Mouse (Mus musculus): Measurements from ENCODE around the gene Dmrtb1. TPM values are rescaled to one million over a fixed set of nuclear protein-coding genes. Genes with fewer than 3 reads are reported as not detected.

Gene Dmrtb1
- total RNA-seq, 2 experiments from 2014 or later = 0.27 to 0.49 TPM

- no peak for TF ChIP-seq CTCF (conservative IDR thresholded peaks at IDR 0.05)
- Histone ChIP-seq H3K27ac (no peak overlapping the region), H3K4me3 (no peak overlapping the region)
- DNase-seq (ENCODE audit: low spot score in 2 of 2) = no peak
Measured at GRCm38 (mm10) chr4:107706884-107707283, 22.9 kb upstream of the Dmrtb1 start.

DNA sequence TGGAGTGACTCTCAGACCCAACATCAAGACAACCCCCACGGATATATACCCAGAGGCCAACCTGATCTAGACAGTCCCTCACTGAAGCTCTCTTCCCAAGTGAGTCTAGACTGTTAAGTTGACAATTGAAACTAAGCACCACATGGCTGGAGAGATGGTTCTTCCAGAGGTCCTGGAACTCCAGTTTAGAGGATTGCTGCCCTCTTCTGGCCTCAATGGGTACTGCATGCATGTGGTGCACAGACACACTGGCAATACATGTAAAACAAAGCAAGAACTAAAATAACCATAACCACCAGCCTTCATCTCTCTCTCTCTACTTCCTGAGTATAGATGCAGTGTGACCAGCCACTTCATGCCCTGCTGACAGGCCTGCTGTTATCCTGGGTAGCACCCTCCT lies 20.2 kb upstream of the Dmrtb1 start:
- no peak for DNase-seq (ENCODE audit: low spot score in 2 of 2)

DNA sequence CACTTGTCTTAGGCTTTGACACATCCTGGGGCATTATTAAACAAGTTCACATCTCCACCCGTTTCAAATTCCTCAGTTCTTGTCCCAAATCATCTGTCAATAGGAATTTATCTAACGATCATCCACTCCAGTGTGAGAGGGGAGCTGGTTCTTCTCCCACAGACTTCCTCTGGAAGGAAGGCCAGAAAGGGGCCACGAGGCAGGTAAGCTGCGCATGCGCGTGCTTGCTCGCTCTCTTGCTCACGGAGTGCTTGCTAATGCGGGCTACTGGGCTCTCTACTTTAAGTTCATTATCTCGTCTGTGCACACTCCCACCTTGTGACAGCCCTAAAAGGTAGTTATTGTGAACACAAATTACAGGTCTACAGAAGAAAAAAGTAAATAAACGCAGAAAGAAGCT lies 17.6 kb upstream of the Dmrtb1 start:
- TF ChIP-seq CTCF (conservative IDR thresholded peaks at IDR 0.05) = no peak
- H3K4me3 ChIP-seq = no peak overlapping the region

More for the DNA sequence above, 20.2 kb upstream of the Dmrtb1 start:
- peak; percentile 65 for TF ChIP-seq CTCF (conservative IDR thresholded peaks at IDR 0.05)
- Histone ChIP-seq H3K4me3 (no peak overlapping the region), H3K27ac (no peak overlapping the region)

GRCm38 (mm10) chr4:107701116-107701515 lies 17.1 kb upstream of the Dmrtb1 start:
- H3K27ac ChIP-seq = no peak overlapping the region
- H3K4me3 ChIP-seq = no peak overlapping the region
- peak; percentile 87 for TF ChIP-seq CTCF (conservative IDR thresholded peaks at IDR 0.05)
- DNase-seq (ENCODE audit: low spot score in 2 of 2) = peak; percentile 44 to 71

More for the DNA sequence above, 17.6 kb upstream of the Dmrtb1 start:
- DNase-seq (ENCODE audit: low spot score in 2 of 2) = no peak
- no peak overlapping the region for H3K27ac ChIP-seq

DNA sequence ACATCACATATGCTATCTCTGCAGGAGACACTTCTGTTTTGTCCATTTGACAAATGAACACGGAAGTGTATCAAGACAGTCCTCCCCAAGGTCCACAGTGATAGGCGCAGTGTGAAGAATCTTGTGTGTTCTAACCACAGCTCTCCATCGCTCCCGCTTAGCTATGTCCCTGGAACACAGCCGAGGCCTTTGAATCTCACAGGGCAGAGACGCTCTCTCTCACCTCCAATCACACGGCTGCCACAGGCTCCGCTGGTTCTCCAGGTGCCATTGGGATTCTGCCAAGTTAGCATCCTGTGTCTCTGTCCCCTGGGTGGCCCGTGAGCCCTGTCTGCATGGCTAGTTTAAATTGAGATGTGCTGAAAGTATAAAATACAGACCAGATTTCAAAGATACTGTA lies 15.2 kb upstream of the Dmrtb1 start:
- Histone ChIP-seq H3K4me3 (no peak overlapping the region), H3K27ac (no peak overlapping the region)
- no peak for DNase-seq (ENCODE audit: low spot score in 2 of 2)
- TF ChIP-seq CTCF (conservative IDR thresholded peaks at IDR 0.05) = no peak

DNA sequence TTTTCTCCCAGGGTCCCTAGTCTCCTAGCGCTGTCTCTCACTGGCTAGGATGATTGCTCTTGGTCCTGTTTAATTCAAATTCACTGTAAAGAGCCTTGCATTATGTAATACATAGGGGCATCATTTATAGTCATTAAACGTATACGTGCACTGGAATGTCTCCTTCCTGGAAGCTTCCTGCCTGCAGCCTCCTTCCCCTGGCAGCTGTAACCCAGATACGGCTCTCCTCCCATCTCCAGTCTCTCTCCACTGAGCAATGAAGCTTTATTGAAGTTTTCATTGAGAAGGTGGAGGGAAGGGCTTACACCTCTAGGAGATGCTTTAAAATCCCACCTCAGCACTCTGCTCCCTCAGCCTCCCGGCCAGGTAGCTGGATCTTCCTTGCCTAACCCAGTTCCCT lies 9.8 kb upstream of the Dmrtb1 start:
- H3K27ac ChIP-seq = no peak overlapping the region
- TF ChIP-seq CTCF (conservative IDR thresholded peaks at IDR 0.05) = no peak
- no peak for DNase-seq (ENCODE audit: low spot score in 2 of 2)
- no peak overlapping the region for H3K4me3 ChIP-seq

- TF ChIP-seq CTCF (conservative IDR thresholded peaks at IDR 0.05) = no peak
- Histone ChIP-seq H3K4me3 (no peak overlapping the region), H3K27ac (no peak overlapping the region)
- no peak for DNase-seq (ENCODE audit: low spot score in 2 of 2)
Measured at GRCm38 (mm10) chr4:107688213-107688612, 4.2 kb upstream of the Dmrtb1 start.

GRCm38 (mm10) chr4:107687127-107687526 lies 3.1 kb upstream of the Dmrtb1 start:
- no peak for TF ChIP-seq CTCF (conservative IDR thresholded peaks at IDR 0.05)
- Histone ChIP-seq H3K4me3 (no peak overlapping the region), H3K27ac (no peak overlapping the region)
- no peak for DNase-seq (ENCODE audit: low spot score in 2 of 2)

DNA sequence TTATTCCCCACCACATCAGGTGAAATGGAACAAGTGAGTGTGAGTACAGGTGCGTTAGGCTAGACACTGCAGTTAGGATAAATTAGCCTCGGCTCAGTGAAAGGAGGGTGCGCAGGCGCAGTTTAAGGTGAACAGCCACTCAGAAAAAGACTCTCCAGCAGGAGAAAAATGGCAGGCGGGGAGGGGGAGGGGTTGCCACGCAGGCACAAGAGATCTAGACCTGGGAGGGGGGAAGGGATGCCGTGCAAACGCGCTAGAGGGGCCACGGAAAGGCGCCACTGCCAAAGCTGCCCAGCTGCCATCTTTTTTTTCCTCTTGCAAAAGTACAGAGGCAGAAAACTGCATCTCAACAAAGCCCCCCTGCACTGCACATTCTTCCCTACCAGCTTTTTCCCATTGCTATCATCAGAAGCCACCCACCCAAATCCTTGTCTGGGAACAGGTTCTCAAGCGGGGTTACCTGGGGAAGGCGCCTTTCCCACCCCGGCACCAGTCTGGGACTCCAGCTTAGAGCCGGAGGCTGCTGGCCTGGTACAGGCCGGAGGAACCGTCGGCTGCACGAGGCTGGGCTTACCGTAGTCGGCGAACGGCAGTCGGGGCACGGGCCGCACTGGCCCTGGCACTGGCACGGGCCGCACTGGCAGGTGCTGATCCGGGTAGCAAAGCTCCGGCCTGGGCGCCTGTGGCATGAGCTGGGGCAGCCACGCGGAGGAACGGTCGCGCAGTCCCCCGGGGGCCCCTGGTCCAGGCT lies 849 bp downstream of the Dmrtb1 start:
- DNase-seq (ENCODE audit: low spot score in 2 of 2) = no peak
- no peak for TF ChIP-seq CTCF (conservative IDR thresholded peaks at IDR 0.05)
- Histone ChIP-seq H3K27ac (no peak overlapping the region), H3K4me3 (no peak overlapping the region)

- no peak for TF ChIP-seq CTCF (conservative IDR thresholded peaks at IDR 0.05)
- no peak for DNase-seq (ENCODE audit: low spot score in 2 of 2)
- no peak overlapping the region for H3K27ac ChIP-seq
- H3K4me3 ChIP-seq = no peak overlapping the region
Measured at GRCm38 (mm10) chr4:107681099-107681849, 2.8 kb downstream of the Dmrtb1 start.

- no peak for TF ChIP-seq CTCF (conservative IDR thresholded peaks at IDR 0.05)
- DNase-seq (ENCODE audit: low spot score in 2 of 2) = no peak
- Histone ChIP-seq H3K27ac (no peak overlapping the region), H3K4me3 (no peak overlapping the region)
Measured at GRCm38 (mm10) chr4:107680311-107681098, 3.5 kb downstream of the Dmrtb1 start.

- H3K4me3 ChIP-seq = no peak overlapping the region
- no peak overlapping the region for H3K27ac ChIP-seq
- no peak for TF ChIP-seq CTCF (conservative IDR thresholded peaks at IDR 0.05)
- no peak for DNase-seq (ENCODE audit: low spot score in 2 of 2)
Measured at GRCm38 (mm10) chr4:107675645-107676044, 8.4 kb downstream of the Dmrtb1 start.

DNA sequence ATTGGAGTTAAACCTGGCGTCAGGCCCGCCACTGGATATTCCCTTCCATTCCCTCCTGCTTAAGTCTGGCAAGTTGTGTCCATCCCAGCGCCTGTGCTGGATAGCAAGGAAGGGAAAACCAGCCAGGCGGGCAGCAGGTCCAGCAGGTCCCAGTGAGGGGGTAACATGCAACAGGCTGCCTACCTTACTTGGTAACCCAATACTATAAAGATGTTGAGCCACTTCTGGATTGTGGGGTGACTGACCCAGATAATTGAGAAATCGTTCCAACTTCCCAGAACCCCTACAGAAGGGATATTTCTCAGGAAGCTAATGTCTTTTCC lies 9.7 kb downstream of the Dmrtb1 start:
- no peak overlapping the region for H3K27ac ChIP-seq

More for the DNA sequence above, 9.7 kb downstream of the Dmrtb1 start:
- no peak overlapping the region; the same call in 1 of the 2 replicates for H3K4me3 ChIP-seq
- TF ChIP-seq CTCF (conservative IDR thresholded peaks at IDR 0.05) = no peak; the same call in 1 of the 2 replicates
- DNase-seq (ENCODE audit: low spot score in 2 of 2) = no peak

Measured in layer of hippocampus, adult 2 months (tissue).